Mouse (Mus musculus) leukemia stem cell, adult 10-12 weeks (primary cell): ENCODE results near the gene Nup210l. TPM values are rescaled to one million over a fixed set of nuclear protein-coding genes. Genes with fewer than 3 reads are reported as not detected.

Experiments
- polyA plus RNA-seq: library from polyadenylated mRNA; stranded (reverse); fragments of >175 nt; gene quantifications from 2 replicates; pipeline ENCODE4 v1.2.3, GENCODE M21; 2012; ENCODE audit warnings: low replicate concordance

Nup210l gene
- not detected in 2 replicates for polyA plus RNA-seq

GRCm38 (mm10) chr3:90103938-90104337, at the start of gene Nup210l:
TSS of gene Nup210l (plus strand) at chr3:90104132.

GRCm38 (mm10) chr3:90072294-90072693, 31.6 kb upstream of the Nup210l start, which contains the start of gene Tpm3:
TSS of gene Tpm3 (plus strand) at chr3:90072649.

DNA sequence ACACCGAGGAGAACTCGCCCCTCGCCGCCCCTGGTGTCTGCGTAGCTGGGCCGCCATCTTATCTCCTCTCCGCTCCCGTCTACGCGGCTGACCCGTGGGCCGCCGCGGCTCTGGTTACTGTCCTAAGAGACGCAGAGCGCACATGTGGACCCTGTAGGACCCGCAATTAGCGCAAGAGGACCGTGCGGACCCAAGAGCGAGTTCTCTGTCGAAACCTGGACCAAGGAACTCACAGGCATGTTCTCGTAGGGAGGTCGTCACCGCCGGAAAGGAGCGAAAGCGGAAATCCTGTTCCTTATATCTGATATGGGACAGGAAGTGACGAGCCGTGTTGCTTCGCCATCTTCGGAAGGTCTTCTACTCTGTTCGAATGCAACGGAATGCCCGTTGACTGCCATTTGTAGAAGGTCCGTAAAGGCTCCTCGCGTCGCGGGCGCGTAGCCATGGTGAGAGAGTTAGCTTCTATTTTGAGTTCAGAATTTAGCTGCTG, 109.5 kb downstream of the Nup210l start, which contains the start of the genes Rps27 and Rab13:
Rps27 (minus strand) TSS at position 275 of the 490 bp plus-strand sequence.
Rab13 (plus strand) TSS at position 319 of the 490 bp plus-strand sequence.

DNA sequence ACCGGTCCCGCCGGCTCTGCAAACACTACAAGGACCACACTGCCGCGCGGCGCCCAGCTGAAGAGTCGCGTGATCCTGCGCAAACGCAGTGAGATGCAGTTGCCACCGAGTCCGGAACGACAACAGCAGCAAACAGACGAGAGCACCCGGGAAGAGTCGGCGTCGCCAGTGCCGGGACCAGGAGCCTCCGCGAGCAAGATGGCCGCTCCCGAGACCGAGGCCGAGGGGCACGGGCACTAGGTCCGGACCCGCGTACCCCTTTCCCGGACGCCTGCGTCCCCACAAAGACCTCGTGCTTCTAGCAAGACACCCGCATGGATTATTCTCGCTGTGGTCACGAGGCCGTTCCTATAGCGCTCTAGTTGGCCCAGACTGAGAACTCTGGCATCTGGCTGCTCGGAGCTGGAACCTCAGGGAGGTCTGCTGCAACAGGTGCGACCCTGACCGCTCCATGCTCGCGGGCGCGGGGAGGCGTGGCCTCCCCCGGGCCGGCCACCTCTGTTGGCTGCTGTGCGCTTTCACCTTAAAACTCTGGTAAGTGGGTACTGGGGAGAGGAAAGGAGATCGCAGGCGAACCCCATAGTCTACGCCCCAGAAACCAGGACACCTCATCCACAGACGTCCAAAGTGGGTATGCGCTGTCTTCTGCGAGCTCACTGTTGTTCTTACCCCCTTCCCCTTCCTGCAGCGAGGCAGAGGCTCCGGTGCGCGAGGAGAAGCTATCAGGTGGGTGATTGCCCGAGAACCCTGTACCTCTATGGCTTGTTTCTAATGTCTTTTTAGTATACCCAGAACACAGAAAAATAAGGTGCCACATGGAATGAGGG, 127.8 kb downstream of the Nup210l start, which contains the start of gene Jtb:
Jtb (plus strand) TSS at position 91 of the 827 bp plus-strand sequence.

GRCm38 (mm10) chr3:90242984-90243775, 139.2 kb downstream of the Nup210l start, which contains the start of gene Creb3l4:
TSS of gene Creb3l4 (minus strand) at chr3:90243512.

DNA sequence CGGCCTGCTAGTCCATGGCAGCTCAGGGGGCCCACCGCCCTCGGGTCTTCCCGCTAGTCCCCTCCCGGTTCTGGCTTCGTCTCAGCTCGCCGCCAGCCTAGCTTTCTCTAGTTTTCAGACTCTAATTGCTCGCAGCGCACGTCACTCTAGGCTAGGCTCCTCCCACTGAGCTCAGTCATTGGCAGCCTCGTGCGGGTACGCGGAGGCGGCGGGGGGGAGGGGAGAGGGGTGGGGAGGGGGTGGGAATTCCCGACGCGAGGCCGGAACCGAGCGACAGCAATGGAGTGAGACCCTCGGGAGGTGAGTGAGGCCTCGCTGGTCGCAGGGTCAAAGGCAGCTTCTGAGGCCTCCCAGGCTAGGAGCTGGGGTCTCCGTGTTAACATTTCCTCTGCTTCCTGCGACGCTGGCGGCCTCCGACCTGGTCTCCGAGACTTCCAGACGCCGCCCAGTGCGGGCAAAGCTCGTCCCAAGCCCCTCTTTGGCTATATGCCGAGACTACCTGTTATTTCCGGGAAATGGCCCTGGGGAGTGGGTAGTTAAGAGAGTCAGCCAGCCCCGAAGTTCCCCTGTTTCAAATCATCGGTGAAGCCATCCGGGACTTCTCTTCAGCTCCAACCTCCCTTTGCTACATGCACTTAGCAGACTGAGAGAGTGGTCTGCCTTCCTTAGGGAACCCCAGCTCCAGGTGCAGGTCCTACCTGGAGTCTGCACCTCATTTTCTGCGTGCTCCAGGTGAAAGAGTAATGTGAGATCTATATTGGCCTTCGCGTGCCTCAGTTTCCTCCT, 144.2 kb downstream of the Nup210l start, which contains the start of gene Slc39a1:
Slc39a1 (plus strand) TSS at position 213 of the 786 bp plus-strand sequence.

DNA sequence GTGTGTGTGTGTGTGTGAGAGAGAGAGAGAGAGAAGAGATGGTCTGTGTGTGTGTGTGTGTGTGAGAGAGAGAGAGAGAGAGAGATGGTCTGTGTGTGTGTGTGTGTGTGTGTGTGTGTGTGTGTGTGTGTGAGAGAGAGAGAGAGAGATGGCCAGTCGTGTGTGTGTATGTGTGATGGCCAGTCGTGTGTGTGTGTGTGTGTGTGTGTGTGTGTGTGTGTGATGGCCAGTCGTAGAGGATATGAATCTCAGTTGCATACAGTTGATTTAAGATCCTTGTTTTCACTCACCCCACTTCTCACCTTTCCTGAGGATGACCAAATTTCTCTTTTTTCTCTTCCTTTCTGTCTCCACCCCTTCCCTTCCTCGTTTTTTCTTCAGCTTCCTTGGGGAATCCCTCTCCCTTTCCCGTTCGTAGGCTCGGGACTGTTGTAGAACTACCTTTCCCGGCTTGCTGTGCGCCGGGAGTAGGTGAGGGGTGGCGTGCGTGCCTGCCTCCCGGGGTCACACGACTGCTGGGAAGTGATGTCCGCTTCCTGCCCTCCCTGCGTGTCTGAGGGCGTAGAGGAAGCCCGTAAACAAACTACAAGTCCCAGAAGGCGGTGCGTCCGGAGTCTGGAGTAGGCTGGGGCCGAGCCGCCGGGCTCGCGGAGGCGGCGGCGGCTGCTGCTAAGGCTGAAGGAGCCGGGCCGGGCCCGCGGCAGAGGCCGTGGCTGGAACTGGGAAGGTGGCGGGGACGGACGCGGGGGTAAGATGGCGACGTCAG, 149.9 kb downstream of the Nup210l start, which contains the start of gene Crtc2:
Crtc2 (plus strand) TSS at position 511 of the 766 bp plus-strand sequence.

Other genes with a start within 250 kb of the Nup210l start
- gene Il6ra, start 190.9 kb upstream of the Nup210l start, polyA plus RNA-seq: 5.9 and 8.4 TPM in 2 replicates
- 1.8 and 6.2 TPM in 2 replicates for gene Atp8b2, start 140.6 kb upstream of the Nup210l start, polyA plus RNA-seq
- 8.6 and 32.9 TPM in 2 replicates for gene Hax1, start 105.4 kb upstream of the Nup210l start, polyA plus RNA-seq
- gene 4933434E20Rik, start 52.5 kb upstream of the Nup210l start, polyA plus RNA-seq: 1.9 and 19.3 TPM in 2 replicates
- 141 and 192 TPM in 2 replicates for gene Ubap2l, start 51.5 kb upstream of the Nup210l start, polyA plus RNA-seq
- gene Tpm3, start 31.5 kb upstream of the Nup210l start, polyA plus RNA-seq: 36.5 and 81.5 TPM in 2 replicates
- 161 and 228 TPM in 2 replicates for gene Rps27, start 109.5 kb downstream of the Nup210l start, polyA plus RNA-seq
- gene Rab13, start 109.6 kb downstream of the Nup210l start, polyA plus RNA-seq: 1.1 and 1.8 TPM in 2 replicates
- gene Jtb, start 127.5 kb downstream of the Nup210l start, polyA plus RNA-seq: 135 and 244 TPM in 2 replicates
- 0.17 TPM in 1 of 2 replicates, not detected in the other for gene Creb3l4, start 139.4 kb downstream of the Nup210l start, polyA plus RNA-seq
- 9.7 and 11.5 TPM in 2 replicates for gene Slc39a1, start 144.0 kb downstream of the Nup210l start, polyA plus RNA-seq
- gene Crtc2, start 150.0 kb downstream of the Nup210l start, polyA plus RNA-seq: 53.2 and 125 TPM in 2 replicates
- 101 and 197 TPM in 2 replicates for gene Dennd4b, start 161.1 kb downstream of the Nup210l start, polyA plus RNA-seq
- 3.4 and 5.4 TPM in 2 replicates for gene Gatad2b, start 189.0 kb downstream of the Nup210l start, polyA plus RNA-seq